Mouse (Mus musculus) left cerebral cortex, postnatal 14 days (tissue): ENCODE data around the gene Sult1c2. TPM values are rescaled to one million over a fixed set of nuclear protein-coding genes. Genes with fewer than 3 reads are reported as not detected.
"Not testable (repeated sequence)": the region's sequence is repeated elsewhere in the genome, so short reads cannot be mapped to it uniquely, and the experiment has no call there.

Source experiments
- DNase-seq, 2 experiments: peaks; one replicate each; pipeline ENCODE4 v3.0.0; 2021 to 2022; ENCODE audit warnings: low spot score in 2 of 2, mixed read lengths in 1 of 2
- intact Hi-C: fragments of 180-260 bp; cut with DNase I; formaldehyde crosslinking; loops from one replicate; pipeline ENCODE4 v1.15.1; 2025
- long read RNA-seq, 2 experiments: library from polyadenylated mRNA; stranded (forward); transcript quantifications; one replicate each; pipeline ENCODE4 v2.0.0; 2021
- total RNA-seq, 2 experiments: library from RNA; stranded (reverse); gene quantifications; 2 replicates each; pipeline ENCODE4 v1.2.3; 2021

Sult1c2 gene
- not detected for total RNA-seq
- long read RNA-seq, experiment 1: 0 reads
- long read RNA-seq, experiment 2: 0 reads

DNA sequence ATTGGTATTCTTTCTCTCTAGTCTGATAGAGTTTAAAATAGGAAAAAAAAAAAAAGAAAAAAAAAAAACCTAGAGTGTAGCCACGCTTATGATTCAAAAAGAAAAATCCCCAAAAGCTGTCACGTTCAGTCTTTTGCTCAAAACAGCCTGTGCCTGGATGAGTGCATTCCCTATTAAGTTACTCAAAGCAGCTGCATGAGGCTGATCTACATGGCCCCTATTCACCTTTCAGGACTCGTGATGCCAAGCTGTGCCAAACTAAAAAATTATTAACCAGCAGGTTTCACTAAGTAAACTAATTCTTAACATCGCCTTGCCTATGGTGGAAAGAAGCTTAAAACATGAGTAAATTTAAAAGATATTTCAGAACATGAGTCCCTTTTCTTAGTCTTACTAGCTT, at the start of gene Sult1c2:
Sult1c2 (minus strand) TSS at position 134 of the 400 bp plus-strand sequence.
- no peak for DNase-seq
- intact Hi-C loops: no loop called here

DNA sequence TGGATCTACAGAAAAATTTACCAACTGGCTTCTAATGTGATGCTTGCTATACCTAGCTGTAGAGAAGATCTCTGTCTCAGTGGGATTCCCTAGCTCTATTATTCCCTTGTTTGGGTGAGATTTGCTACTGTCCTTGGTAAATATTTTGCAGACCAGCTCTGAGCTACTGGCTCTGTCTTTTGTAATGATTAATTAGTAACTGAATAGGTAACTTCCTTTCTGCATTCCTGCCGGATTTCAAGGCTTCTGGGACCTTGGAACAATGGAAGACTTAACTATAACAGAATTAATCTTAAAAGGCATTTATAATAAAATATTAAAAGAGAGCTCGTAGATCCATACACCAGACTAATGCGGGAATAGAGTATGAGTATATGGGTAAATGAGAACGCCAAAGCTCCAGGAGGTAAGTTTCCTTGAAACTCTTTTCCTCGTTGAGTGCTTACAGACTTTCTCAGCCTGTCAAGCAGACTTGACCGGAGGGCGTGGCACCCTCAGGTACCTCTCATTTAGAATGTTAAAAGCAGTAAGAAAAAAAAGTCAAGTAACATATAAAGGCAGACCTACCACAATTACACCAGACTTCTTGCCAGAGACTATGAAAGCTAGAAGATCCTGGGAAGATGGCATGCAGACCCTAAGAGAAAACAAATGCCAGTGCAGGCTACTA, 33.0 kb upstream of the Sult1c2 start:
- DNase-seq, intact Hi-C loops: not testable (repeated sequence)

- DNase-seq: no peak
- intact Hi-C loops: no loop called here
These were observed 28.3 kb upstream of the Sult1c2 start for GRCm38 (mm10) chr17:53874433-53874832.

GRCm38 (mm10) chr17:53872192-53872591, 26.1 kb upstream of the Sult1c2 start:
- intact Hi-C loops: no loop called here
- no peak for DNase-seq

- intact Hi-C loops: no loop called here
These were observed 23.8 kb upstream of the Sult1c2 start for GRCm38 (mm10) chr17:53869931-53870330.

DNA sequence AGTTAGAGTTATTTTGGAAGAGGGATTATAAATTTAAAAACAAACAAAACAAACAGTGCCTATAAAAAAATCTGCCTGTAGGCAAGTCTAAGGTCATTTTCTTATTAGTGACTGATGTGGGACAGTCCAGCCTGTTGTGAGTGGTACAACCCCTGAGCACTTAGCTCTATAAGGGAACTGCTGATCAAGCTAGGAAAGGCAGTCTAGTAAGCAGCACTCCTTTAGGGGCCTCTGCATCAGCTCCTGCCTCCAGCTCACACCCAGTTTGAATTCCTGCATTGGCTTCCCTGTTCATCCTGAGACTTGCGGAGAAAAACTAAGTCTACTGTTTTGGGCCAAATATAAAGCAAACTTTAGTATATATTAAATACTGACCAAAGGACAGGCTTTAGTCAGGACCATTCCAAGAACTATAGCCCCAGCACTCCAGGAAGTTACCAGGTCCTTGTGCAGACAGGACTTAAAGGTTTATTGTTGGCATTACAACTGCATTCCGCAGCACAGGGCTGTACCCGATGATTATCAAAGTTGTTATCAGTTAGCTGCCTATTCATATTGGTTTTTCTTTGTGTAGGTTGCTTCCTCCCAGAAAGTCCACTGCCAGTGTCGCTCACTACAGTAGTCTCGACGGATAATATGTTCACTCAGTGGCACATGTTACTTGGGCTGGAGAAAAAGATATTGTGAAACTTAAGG, 19.3 kb upstream of the Sult1c2 start:
- intact Hi-C loops: no loop called here
- DNase-seq: no peak

More at GRCm38 (mm10) chr17:53869931-53870330, 23.8 kb upstream of the Sult1c2 start:
- no peak for DNase-seq

DNA sequence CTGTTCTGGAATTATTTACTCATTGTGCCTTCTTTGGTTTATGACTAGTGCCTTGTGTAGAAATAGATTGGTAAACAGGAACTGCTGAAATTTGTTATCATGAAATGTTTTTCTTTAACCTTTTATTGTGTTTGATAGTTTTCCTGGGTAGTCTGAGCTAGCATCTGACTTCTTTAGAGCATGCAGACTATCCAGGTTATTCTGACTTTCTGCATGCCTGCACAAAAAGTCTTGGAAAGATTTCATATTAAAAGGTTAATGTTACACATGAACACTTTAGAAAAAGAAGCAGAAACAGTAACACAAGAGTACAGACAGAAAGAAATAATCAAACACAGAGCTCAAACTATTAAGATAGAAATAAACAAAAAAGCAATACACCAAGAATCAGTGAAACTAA, 14.4 kb upstream of the Sult1c2 start:
- DNase-seq: no peak
- intact Hi-C loops: no loop called here

- no peak for DNase-seq
- intact Hi-C loops: no loop called here
These were observed 8.9 kb upstream of the Sult1c2 start for GRCm38 (mm10) chr17:53854992-53855391.

DNA sequence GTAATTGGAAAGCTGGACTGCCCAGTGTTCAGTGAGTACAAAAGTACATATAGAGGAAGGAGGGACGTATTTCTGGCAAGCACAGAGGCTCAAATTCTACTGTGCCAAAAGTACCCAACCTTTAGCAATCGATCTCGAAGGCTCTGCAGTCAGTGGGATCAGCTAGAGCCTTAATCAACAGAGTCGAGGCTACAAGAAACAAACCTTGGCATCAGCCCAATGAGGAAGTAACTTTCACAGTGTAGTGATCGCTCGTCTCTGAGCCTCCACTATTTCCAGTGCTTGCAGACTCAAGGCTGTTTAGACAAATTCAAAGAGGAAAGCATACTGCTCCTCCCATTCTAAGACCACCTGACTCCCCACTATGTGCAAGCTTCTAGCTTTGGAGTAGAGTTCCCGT, 343 bp downstream of the Sult1c2 start:
- DNase-seq: no peak
- intact Hi-C loops: no loop called here

GRCm38 (mm10) chr17:53833366-53833765, 12.8 kb downstream of the Sult1c2 start:
- intact Hi-C loops: loop anchor here (5.0 kb wide), 3 partner anchors 156 to 1271 kb away; no protein-coding TSS in a partner anchor
- DNase-seq: peak; percentile 45 to 53

DNA sequence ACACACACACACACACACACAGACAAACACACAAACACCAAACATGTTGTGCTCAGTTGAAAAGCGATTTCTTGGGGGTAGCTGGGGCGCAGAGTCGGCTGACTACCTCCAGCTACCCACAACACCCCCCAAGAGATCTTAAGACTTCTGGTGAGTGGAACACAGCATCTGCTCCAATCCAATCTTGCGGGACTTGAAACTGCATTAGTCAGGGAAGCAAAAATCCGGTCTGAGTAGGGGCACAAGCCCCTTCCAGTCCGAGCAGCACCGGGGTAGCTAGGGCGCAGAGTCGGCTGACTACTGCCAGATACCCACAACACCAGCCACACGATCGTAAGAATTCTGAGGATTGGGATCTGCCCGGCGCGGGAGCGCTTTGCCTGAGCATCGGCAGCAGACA, 42.2 kb downstream of the Sult1c2 start:
- intact Hi-C loops, DNase-seq: not testable (repeated sequence)

- intact Hi-C loops: no loop called here
These were observed 62.8 kb downstream of the Sult1c2 start for GRCm38 (mm10) chr17:53783381-53783780.

More at GRCm38 (mm10) chr17:53783381-53783780, 62.8 kb downstream of the Sult1c2 start:
- no peak for DNase-seq

Other genes with a start within 250 kb of the Sult1c2 start
- under 1 TPM; 0.22 to 0.49 TPM for gene Sgo1, start 157.0 kb downstream of the Sult1c2 start, total RNA-seq
- not detected for gene Sult1c1, start 144.3 kb upstream of the Sult1c2 start, total RNA-seq